Mouse (Mus musculus): ENCODE measurements around the gene Btbd6. TPM values are rescaled to one million over a fixed set of nuclear protein-coding genes. Genes with fewer than 3 reads are reported as not detected.

Gene Btbd6
- polyA plus RNA-seq, 1 experiment from 2014 or later: 21.9 TPM

DNA sequence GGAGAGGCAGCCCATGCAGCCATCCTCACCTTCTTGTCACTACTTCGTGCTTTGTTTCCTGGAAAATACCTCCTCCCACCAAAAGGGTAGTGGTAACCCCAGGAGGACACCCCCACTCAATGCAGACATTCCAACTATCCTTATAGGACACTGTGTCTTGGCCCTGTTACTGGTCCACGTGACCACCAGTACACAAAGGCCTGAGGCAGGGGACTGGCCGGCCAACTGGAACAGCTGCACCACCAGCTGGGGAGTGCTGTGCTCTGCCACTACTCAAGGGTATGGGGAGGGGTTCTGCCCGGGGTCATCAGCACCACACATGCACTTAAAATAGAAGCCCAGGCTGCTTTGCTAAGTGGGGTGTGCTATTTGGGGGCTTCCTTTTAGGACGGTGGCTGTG, 51.8 kb downstream of the Btbd6 start:
- H3K27ac ChIP-seq: no peak overlapping the region
- 0 out of 2 replicates have a peak, but pooled peaks cover 23% of the 10 kb centered on the region for H3K4me1 ChIP-seq
- no peak overlapping the region for H3K9ac ChIP-seq
- H3K4me3 ChIP-seq (replicated peaks): no peak overlapping the region
- H3K4me2 ChIP-seq: no peak overlapping the region
- 75% methylated on average over 5 of the region's 5 CpGs for WGBS
- no peak for ATAC-seq (ENCODE audit: insufficient read depth, low FRiP score, low read depth)
- H3K36me3 ChIP-seq: 0 out of 2 replicates have a peak, but pooled peaks cover 3% of the 10 kb centered on the region
- no peaks in the 10 kb centered on the region for H3K9me3 ChIP-seq
- no peaks in the 10 kb centered on the region for H3K27me3 ChIP-seq (replicated peaks)

Other genes with a start within 250 kb of the Btbd6 start
- 14.5 and 16.8 TPM in 2 replicates for gene Pld4, start 215.8 kb upstream of the Btbd6 start, polyA plus RNA-seq (2015; fragmentation: Nextera tagmentation; extraction: Ambion mirVana)
- gene Ahnak2, start 173.8 kb upstream of the Btbd6 start, polyA plus RNA-seq (2015; fragmentation: Nextera tagmentation; extraction: Ambion mirVana): 3.8 and 4.7 TPM in 2 replicates
- 6.1 and 7.0 TPM in 2 replicates for gene Clba1, start 167.5 kb upstream of the Btbd6 start, polyA plus RNA-seq (2015; fragmentation: Nextera tagmentation; extraction: Ambion mirVana)
- 97.0 and 100 TPM in 2 replicates for gene Cdca4, start 147.1 kb upstream of the Btbd6 start, polyA plus RNA-seq (2015; fragmentation: Nextera tagmentation; extraction: Ambion mirVana)
- gene Gpr132, start 108.3 kb upstream of the Btbd6 start, polyA plus RNA-seq (2015; fragmentation: Nextera tagmentation; extraction: Ambion mirVana): 0.33 and 0.41 TPM in 2 replicates
- gene Jag2, start 46.7 kb upstream of the Btbd6 start, polyA plus RNA-seq (2015; fragmentation: Nextera tagmentation; extraction: Ambion mirVana): 6.0 and 7.0 TPM in 2 replicates
- 88.1 and 95.0 TPM in 2 replicates for gene Nudt14, start 34.4 kb upstream of the Btbd6 start, polyA plus RNA-seq (2015; fragmentation: Nextera tagmentation; extraction: Ambion mirVana)
- 55.9 and 59.7 TPM in 2 replicates for gene Brf1, start 24.2 kb downstream of the Btbd6 start, polyA plus RNA-seq (2015; fragmentation: Nextera tagmentation; extraction: Ambion mirVana)
- gene Pacs2, start 38.0 kb downstream of the Btbd6 start, polyA plus RNA-seq (2015; fragmentation: Nextera tagmentation; extraction: Ambion mirVana): 12.1 and 13.7 TPM in 2 replicates
- not detected in 2 replicates for gene Tex22, start 98.0 kb downstream of the Btbd6 start, polyA plus RNA-seq (2015; fragmentation: Nextera tagmentation; extraction: Ambion mirVana)
- 11.2 and 12.2 TPM in 2 replicates for gene Mta1, start 121.8 kb downstream of the Btbd6 start, polyA plus RNA-seq (2015; fragmentation: Nextera tagmentation; extraction: Ambion mirVana)
- gene Crip2, start 163.8 kb downstream of the Btbd6 start, polyA plus RNA-seq (2015; fragmentation: Nextera tagmentation; extraction: Ambion mirVana): 125 and 130 TPM in 2 replicates
- 312 and 313 TPM in 2 replicates for gene Crip1, start 169.8 kb downstream of the Btbd6 start, polyA plus RNA-seq (2015; fragmentation: Nextera tagmentation; extraction: Ambion mirVana)
- gene Tedc1, start 179.9 kb downstream of the Btbd6 start, polyA plus RNA-seq (2015; fragmentation: Nextera tagmentation; extraction: Ambion mirVana): 26.0 and 32.1 TPM in 2 replicates
- gene Tmem121, start 209.4 kb downstream of the Btbd6 start, polyA plus RNA-seq (2015; fragmentation: Nextera tagmentation; extraction: Ambion mirVana): 8.4 and 10.5 TPM in 2 replicates